Mouse (Mus musculus): ENCODE measurements around the gene Retreg3.

- TF ChIP-seq CTCF (IDR thresholded peaks at IDR 0.05; ENCODE audit: low read depth) (no peak), EP300 (IDR thresholded peaks at IDR 0.05; ENCODE audit: low read depth) (no peak)
Observed at GRCm38 (mm10) chr11:101060126-101060525, 59.6 kb downstream of the Retreg3 start.

Data from liver, embryonic 14.5 days (tissue).